Mouse (Mus musculus) liver, embryonic 14.5 days (tissue): ENCODE measurements around the gene Sars. TPM values are rescaled to one million over a fixed set of nuclear protein-coding genes. Genes with fewer than 3 reads are reported as not detected.

Source experiments
- ATAC-seq: fragments of 200-750 bp; cut with Nextera tagmentation; 2 replicates; pipeline ENCODE4 v1.8.0; 2017; ENCODE audit warnings: moderate number of reproducible peaks, mild to moderate bottlenecking, moderate library complexity; ENCODE audit not compliant: insufficient read depth
- DNase-seq, 3 experiments: peaks; one replicate each; pipeline ENCODE4 v3.0.0-alpha.2; 2012 to 2013; ENCODE audit warnings: low read depth in 3 of 3, low spot score in 3 of 3
- H3K27ac ChIP-seq: fragments of 300-500 bp; sonication (generic); 2 replicates; pipeline ENCODE4 v1.5.1; 2014; ENCODE audit warnings: moderate library complexity, mild to moderate bottlenecking, control low read depth, inconsistent platforms
- H3K27me3 ChIP-seq: fragments of 300-500 bp; sonication (generic); 2 replicates; pipeline ENCODE4 v1.6.1; 2014; ENCODE audit warnings: mild to moderate bottlenecking, low read length, moderate library complexity; ENCODE audit not compliant: control insufficient read depth, insufficient read depth
- H3K36me3 ChIP-seq: fragments of 300-500 bp; sonication (generic); replicated peaks from 2 replicates; pipeline ENCODE4 v1.6.1; 2014; ENCODE audit warnings: low read depth; ENCODE audit not compliant: control insufficient read depth, insufficient read depth
- H3K4me1 ChIP-seq, 2 experiments: fragments of 200-500 bp in 1 of 2; fragments of 300-500 bp in 1 of 2; sonication (generic) in 1 of 2; replicated peaks; 2 replicates each; pipeline ENCODE4 v1.6.1; 2012 to 2014; ENCODE audit warnings: antibody characterized with exemption in 1 of 2, inconsistent platforms in 1 of 2, low read length in 1 of 2; ENCODE audit not compliant: control insufficient read depth in 2 of 2, insufficient read depth in 2 of 2
- H3K4me2 ChIP-seq: fragments of 300-500 bp; sonication (generic); 2 replicates; pipeline ENCODE4 v1.6.1; 2014; ENCODE audit warnings: low read depth, mild to moderate bottlenecking, control low read depth, moderate library complexity
- H3K4me3 ChIP-seq, 2 experiments: fragments of 200-500 bp in 1 of 2; fragments of 300-500 bp in 1 of 2; sonication (generic) in 1 of 2; 2 replicates each; pipeline ENCODE4 v1.5.1; 2012 to 2014; ENCODE audit warnings: low read depth in 2 of 2, low read length in 2 of 2, mild to moderate bottlenecking in 2 of 2, control low read depth in 1 of 2, inconsistent platforms in 1 of 2, moderate library complexity in 1 of 2; ENCODE audit not compliant: insufficient read depth in 1 of 2
- H3K9ac ChIP-seq: fragments of 300-500 bp; sonication (generic); replicated peaks from 2 replicates; pipeline ENCODE4 v1.6.1; 2014; ENCODE audit warnings: mild to moderate bottlenecking, control low read depth, moderate library complexity
- H3K9me3 ChIP-seq: fragments of 300-500 bp; sonication (generic); 2 replicates; pipeline ENCODE4 v1.6.1; 2016; ENCODE audit warnings: low read length, mixed read lengths; ENCODE audit not compliant: control insufficient read depth
- CTCF ChIP-seq: IDR thresholded peaks from 2 replicates; pipeline ENCODE4 v1.5.1; 2016; ENCODE audit warnings: antibody characterized with exemption, low read depth, control low read depth
- EP300 ChIP-seq: IDR thresholded peaks from 2 replicates; pipeline ENCODE4 v1.6.1; 2016; ENCODE audit warnings: antibody characterized with exemption, low read depth
- WGBS: fragments of 180-500 bp; shearing (Covaris S2); extraction: QIAGEN DNeasy Blood & Tissue Kit; methylation state at CpG from one replicate; pipeline ENCODE4 v1.1.7; 2014; ENCODE audit not compliant: insufficient replicate concordance; 5-methylcytosine and 5-hydroxymethylcytosine counted together
- polyA plus RNA-seq, 2 experiments: library from polyadenylated mRNA; depleted of rRNA in 1 of 2; stranded (reverse) in 1 of 2; unstranded in 1 of 2; fragments of >200 nt; fragmentation: Nextera tagmentation in 1 of 2; extraction: Ambion mirVana in 1 of 2; gene quantifications; 2 replicates each; pipeline versions ENCODE4 v1.2.1 to v1.2.3; 2012 to 2014

Gene Sars
- polyA plus RNA-seq (2012; rRNA removed) (23.8 and 39.9 TPM in 2 replicates), polyA plus RNA-seq (2014; fragmentation: Nextera tagmentation; extraction: Ambion mirVana) (76.1 and 81.4 TPM in 2 replicates)

DNA sequence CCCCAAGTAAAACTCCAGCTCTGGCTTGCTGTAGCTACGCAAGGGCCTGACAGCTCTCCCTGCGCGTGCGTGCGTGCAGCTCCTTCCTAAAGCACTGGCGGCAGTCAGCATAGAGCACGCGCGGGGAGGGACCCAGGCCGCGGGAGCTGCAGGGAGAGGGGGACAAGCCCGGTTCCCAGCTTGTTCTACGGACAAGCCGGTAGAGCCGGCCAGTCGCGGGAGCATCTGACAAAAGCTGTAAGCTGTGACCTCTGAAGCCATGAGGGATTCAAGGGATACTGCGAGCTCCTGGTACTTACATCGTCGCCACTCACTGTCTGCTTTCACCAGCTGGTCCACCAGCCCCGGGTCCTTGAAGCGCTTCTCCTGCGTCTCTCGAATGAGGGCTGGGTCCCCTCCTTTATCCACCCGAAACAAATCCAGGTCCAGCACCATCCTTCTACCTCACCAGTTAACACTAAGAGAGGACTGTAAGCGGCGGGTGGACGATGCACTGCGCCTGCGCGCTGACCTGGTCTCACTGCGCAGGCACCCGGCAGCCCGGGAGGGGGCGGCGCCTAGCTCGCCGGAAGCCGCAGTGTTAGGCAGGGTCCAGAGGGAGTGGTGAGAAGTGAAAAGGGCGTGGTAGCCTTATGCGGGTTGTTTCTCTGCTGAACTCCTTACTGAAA lies at the start of gene Sars:
Gene Sars (minus strand): TSS at position 512 of the 668 bp plus-strand sequence.
- no peaks in the 10 kb centered on the region; the same call in 1 of the 2 replicates for H3K36me3 ChIP-seq
- TF ChIP-seq CTCF (peak; percentile 43), EP300 (no peak)
- H3K27me3 ChIP-seq: no peaks in the 10 kb centered on the region; the same call in 1 of the 2 replicates
- peak; percentile 82 to 87 (median 85) for DNase-seq
- peak within 1 kb of the TSS; percentile 86 for H3K9ac ChIP-seq
- H3K27ac ChIP-seq: peak within 1 kb of the TSS; percentile 27
- no peaks in the 10 kb centered on the region for H3K9me3 ChIP-seq
- ATAC-seq: peak; percentile 97
- H3K4me3 ChIP-seq: peak within 1 kb of the TSS; percentile 78 to 96
- peak within 1 kb of the TSS; percentile 68 for H3K4me2 ChIP-seq
- peaks cover 15 to 16% of the 10 kb centered on the region in 2 experiments for H3K4me1 ChIP-seq
- under 1% methylated on average over 41 of the region's 41 CpGs for WGBS

DNA sequence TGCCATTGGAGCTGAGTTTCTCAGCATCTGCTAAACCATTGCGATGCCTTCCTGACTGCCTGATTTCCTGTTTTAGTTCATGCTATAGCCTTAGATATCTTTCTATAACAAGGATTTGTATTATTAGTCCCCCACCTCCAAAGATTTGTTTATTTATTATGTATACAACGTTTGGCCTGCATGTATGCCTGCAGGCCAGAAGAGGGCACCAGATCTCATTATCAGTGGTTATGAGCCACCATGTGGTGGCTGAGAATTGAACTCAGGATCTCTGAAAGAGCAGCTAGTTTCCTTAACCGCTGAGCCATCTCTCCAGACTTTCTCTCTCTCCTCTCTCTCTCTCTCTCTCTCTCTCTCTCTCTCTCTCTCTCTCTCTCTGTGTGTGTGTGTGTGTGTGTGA lies 45.0 kb upstream of the Sars start:
- no peak for ATAC-seq
- WGBS: 33% methylated on average over 3 of the region's 3 CpGs

DNA sequence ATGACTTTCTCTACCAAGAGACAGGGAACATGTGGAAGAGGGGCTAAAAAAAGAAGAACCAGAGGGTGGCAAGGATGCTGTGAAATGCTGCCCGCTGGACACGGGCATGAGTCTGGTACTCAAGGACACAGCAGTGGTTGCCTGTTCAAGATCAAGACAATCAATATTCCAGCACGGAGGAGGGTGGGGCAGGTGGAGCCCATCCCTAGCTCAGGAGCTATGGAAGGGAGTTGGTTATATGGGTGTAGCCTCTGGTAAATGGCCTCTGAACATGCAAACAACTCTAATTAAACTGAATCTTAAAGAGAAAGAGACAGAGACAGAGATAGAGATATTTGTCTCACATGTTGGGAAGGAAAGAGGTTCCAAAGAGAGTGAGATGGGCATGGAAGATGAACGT lies 39.7 kb upstream of the Sars start:
- Histone ChIP-seq H3K36me3 (no peaks in the 10 kb centered on the region), H3K9me3 (no peaks in the 10 kb centered on the region), H3K27ac (no peak overlapping the region), H3K4me3 (no peak overlapping the region), H3K4me1 (no peaks in the 10 kb centered on the region), H3K4me2 (no peak overlapping the region), H3K9ac (no peak overlapping the region), H3K27me3 (no peaks in the 10 kb centered on the region)
- no peak for ATAC-seq
- no peak for DNase-seq
- 62% methylated on average over 4 of the region's 4 CpGs for WGBS
- TF ChIP-seq CTCF: no peak
- TF ChIP-seq EP300: no peak

More for the DNA sequence above, 45.0 kb upstream of the Sars start:
- Histone ChIP-seq H3K9me3 (no peaks in the 10 kb centered on the region), H3K4me3 (no peak overlapping the region), H3K9ac (no peak overlapping the region), H3K36me3 (no peaks in the 10 kb centered on the region), H3K27ac (no peak overlapping the region), H3K4me1 (no peaks in the 10 kb centered on the region), H3K27me3 (no peaks in the 10 kb centered on the region), H3K4me2 (no peak overlapping the region)
- DNase-seq: no peak
- peak; percentile 57 for TF ChIP-seq CTCF
- no peak for TF ChIP-seq EP300

DNA sequence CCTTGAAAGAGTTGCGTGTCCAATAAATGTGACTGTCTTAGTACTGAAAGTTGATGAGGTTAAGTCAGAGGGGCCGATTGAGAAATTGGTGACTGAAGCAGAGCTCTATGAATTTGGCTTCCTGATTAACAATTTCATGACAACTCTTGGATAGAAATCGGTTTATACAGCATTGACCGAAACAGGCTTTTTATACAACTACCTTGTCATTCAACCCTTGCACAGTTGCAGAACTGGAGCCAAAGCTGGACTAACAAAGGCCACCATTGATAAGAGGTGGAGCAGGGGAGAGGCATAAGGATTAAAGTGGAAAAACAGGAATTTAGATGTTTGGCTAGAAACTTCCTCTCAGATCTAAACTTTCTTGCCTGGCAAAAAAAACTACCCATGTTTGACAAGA lies 33.8 kb upstream of the Sars start:
- WGBS: 77% methylated on average over 4 of the region's 4 CpGs
- H3K9ac ChIP-seq: no peak overlapping the region
- ATAC-seq (no peak), DNase-seq (no peak)
- no peaks in the 10 kb centered on the region for H3K36me3 ChIP-seq
- H3K4me2 ChIP-seq: no peak overlapping the region
- no peak overlapping the region for H3K27ac ChIP-seq
- H3K27me3 ChIP-seq: no peaks in the 10 kb centered on the region
- TF ChIP-seq CTCF: no peak
- no peak for TF ChIP-seq EP300
- H3K4me1 ChIP-seq: no peaks in the 10 kb centered on the region
- H3K9me3 ChIP-seq: no peaks in the 10 kb centered on the region
- no peak overlapping the region for H3K4me3 ChIP-seq

DNA sequence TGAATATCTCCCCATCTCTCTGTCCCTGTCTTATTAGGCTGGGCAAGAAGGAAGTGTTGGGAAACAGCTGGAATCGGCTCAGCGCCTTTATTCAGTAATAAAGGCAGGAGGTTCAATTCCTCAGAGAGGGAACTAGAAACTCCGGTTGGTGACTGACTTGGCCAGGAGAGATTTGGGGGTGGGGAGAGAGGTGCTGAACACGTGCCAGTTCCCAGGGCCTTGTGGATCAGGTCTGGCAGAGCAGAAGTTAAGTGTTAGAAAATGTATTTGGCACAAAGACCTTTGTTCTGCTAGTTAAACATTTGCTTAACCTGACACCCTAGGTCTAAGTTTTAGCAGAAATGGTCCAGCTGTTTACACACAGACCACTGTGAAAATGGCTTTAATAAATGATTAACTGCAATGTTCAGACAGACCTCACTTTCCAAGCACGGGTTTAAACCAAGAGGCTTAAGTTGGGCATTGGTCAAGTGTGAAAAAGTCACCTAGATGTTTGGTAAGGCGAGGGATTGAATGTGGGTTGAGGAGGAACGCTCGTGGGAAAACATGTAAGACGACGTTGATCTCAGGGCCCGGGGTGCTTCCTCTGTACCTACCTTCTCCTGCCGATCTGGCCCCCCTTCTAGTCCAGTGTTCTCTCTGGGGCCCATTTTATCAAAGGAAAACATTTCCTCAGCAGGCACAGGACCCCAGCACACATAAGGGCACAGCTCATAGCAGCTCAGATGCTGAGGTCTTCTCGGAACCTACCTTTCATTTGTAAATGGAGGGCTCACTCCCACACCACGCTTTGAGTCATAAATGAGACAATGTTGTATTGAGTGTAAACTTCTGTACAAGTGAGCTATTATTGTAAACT lies 32.0 kb upstream of the Sars start:
- no peak for ATAC-seq
- no peak overlapping the region for H3K4me2 ChIP-seq

More for the DNA sequence above, 32.0 kb upstream of the Sars start:
- DNase-seq: peak in 1 of 3 experiments; percentile 4
- no peaks in the 10 kb centered on the region for H3K9me3 ChIP-seq
- TF ChIP-seq EP300: no peak
- TF ChIP-seq CTCF: no peak
- no peaks in the 10 kb centered on the region for H3K4me1 ChIP-seq
- H3K9ac ChIP-seq: no peak overlapping the region
- no peaks in the 10 kb centered on the region for H3K36me3 ChIP-seq
- no peak overlapping the region for H3K27ac ChIP-seq
- H3K27me3 ChIP-seq: no peaks in the 10 kb centered on the region
- no peak overlapping the region for H3K4me3 ChIP-seq
- WGBS: 53% methylated on average over 14 of the region's 14 CpGs
